Mouse (Mus musculus): ENCODE results near the gene Acsf2. TPM values are rescaled to one million over a fixed set of nuclear protein-coding genes. Genes with fewer than 3 reads are reported as not detected.

Acsf2 gene
- polyA plus RNA-seq, 1 experiment from 2014 or later = 6.9 TPM

GRCm38 (mm10) chr11:94564437-94565150 is 37.1 kb downstream of the Acsf2 start, which contains the start of gene Chad:
TSS of gene Chad (plus strand) at chr11:94565047.
- WGBS = 2% methylated on average over 35 of the region's 35 CpGs
- Histone ChIP-seq H3K4me3 (ENCODE audit: low read depth, low read length) (peak within 1 kb of the TSS; percentile 1; the same call in 1 of the 2 replicates), H3K9me3 (ENCODE audit: control insufficient read depth, low read length) (no peaks in the 10 kb centered on the region), H3K36me3 (ENCODE audit: control insufficient read depth, insufficient read depth, low read length) (no peaks in the 10 kb centered on the region), H3K4me2 (ENCODE audit: low read depth, low read length, severe bottlenecking) (peak within 1 kb of the TSS; percentile 32), H3K27me3 (ENCODE audit: control insufficient read depth, insufficient read depth, low read length) (peaks cover 13% of the 10 kb centered on the region), H3K9ac (ENCODE audit: low read length) (peak within 1 kb of the TSS; percentile 47), H3K27ac (ENCODE audit: low read depth, low read length) (no peak within 1 kb of the TSS), H3K4me1 (replicated peaks; ENCODE audit: control insufficient read depth, insufficient read depth, low read length) (0 out of 2 replicates have a peak, but pooled peaks cover 1% of the 10 kb centered on the region)
- DNase-seq (ENCODE audit: low spot score) = peak; percentile 76
- no peak for ATAC-seq (replicated peaks; ENCODE audit: low FRiP score)

DNA sequence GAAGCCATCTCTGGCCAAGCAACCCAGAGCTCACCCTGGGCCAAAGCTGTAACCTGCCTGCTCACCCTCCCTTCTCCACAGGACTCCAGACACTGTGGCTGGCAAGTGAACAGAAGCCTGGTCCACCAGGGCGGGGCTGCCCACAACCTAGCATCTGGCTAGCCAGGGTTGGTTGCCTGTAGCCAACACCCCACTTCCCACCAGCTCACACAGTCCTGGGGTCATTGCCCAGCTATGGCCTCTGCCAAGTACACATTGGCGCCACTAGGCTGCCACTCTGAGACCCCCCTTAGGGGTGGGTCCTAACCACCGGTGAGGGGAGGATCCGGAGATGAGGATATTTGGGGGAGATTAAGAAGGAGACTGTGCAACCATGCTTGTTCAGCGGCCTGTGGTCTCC is 37.9 kb downstream of the Acsf2 start:
- 55% methylated on average over 5 of the region's 5 CpGs for WGBS
- no peak overlapping the region for H3K27ac ChIP-seq (ENCODE audit: low read depth, low read length)
- peak; percentile 39; the same call in 1 of the 2 replicates for ATAC-seq (replicated peaks; ENCODE audit: low FRiP score)

GRCm38 (mm10) chr11:94563383-94563782 is 38.3 kb downstream of the Acsf2 start:
- Histone ChIP-seq H3K4me3 (ENCODE audit: low read depth, low read length) (no peak overlapping the region), H3K36me3 (ENCODE audit: control insufficient read depth, insufficient read depth, low read length) (no peaks in the 10 kb centered on the region), H3K27ac (ENCODE audit: low read depth, low read length) (no peak overlapping the region), H3K4me1 (replicated peaks; ENCODE audit: control insufficient read depth, insufficient read depth, low read length) (0 out of 2 replicates have a peak, but pooled peaks cover 1% of the 10 kb centered on the region), H3K9me3 (ENCODE audit: control insufficient read depth, low read length) (no peaks in the 10 kb centered on the region), H3K27me3 (ENCODE audit: control insufficient read depth, insufficient read depth, low read length) (peaks cover 13% of the 10 kb centered on the region), H3K9ac (ENCODE audit: low read length) (no peak overlapping the region), H3K4me2 (ENCODE audit: low read depth, low read length, severe bottlenecking) (no peak overlapping the region)
- no peak for DNase-seq (ENCODE audit: low spot score)
- 90% methylated on average over 5 of the region's 5 CpGs for WGBS
- ATAC-seq (replicated peaks; ENCODE audit: low FRiP score) = no peak

More for the DNA sequence above, 37.9 kb downstream of the Acsf2 start:
- H3K4me3 ChIP-seq (ENCODE audit: low read depth, low read length) = no peak overlapping the region
- H3K36me3 ChIP-seq (ENCODE audit: control insufficient read depth, insufficient read depth, low read length) = no peaks in the 10 kb centered on the region
- H3K9ac ChIP-seq (ENCODE audit: low read length) = peak overlapping the region; percentile 47
- peaks cover 13% of the 10 kb centered on the region for H3K27me3 ChIP-seq (ENCODE audit: control insufficient read depth, insufficient read depth, low read length)
- no peaks in the 10 kb centered on the region for H3K9me3 ChIP-seq (ENCODE audit: control insufficient read depth, low read length)
- no peak for DNase-seq (ENCODE audit: low spot score)
- 0 out of 2 replicates have a peak, but pooled peaks cover 1% of the 10 kb centered on the region for H3K4me1 ChIP-seq (replicated peaks; ENCODE audit: control insufficient read depth, insufficient read depth, low read length)
- no peak overlapping the region for H3K4me2 ChIP-seq (ENCODE audit: low read depth, low read length, severe bottlenecking)

DNA sequence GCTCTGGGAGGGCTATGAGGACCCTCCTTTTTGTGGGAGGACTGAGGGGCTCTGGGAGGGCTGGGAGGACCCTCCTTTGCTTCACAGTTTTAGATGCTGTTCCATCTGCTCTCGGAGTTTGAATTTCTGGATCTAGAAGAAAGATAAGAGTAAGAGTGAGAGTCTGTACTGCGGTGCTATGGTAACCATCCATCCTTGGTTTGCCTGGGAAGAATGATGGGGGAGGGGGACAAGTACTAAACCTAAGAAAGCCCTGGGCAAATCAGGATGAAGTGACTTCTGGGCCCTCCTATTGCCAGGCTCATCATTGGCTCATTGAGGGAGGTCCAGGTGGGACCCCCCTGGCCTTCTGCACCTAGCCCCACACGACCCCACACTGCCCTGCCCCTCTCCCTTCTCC is 43.4 kb downstream of the Acsf2 start:
- Histone ChIP-seq H3K9ac (ENCODE audit: low read length) (no peak overlapping the region), H3K4me3 (ENCODE audit: low read depth, low read length) (no peak overlapping the region), H3K27me3 (ENCODE audit: control insufficient read depth, insufficient read depth, low read length) (no peaks in the 10 kb centered on the region), H3K27ac (ENCODE audit: low read depth, low read length) (no peak overlapping the region), H3K36me3 (ENCODE audit: control insufficient read depth, insufficient read depth, low read length) (no peaks in the 10 kb centered on the region), H3K4me1 (replicated peaks; ENCODE audit: control insufficient read depth, insufficient read depth, low read length) (no peaks in the 10 kb centered on the region), H3K9me3 (ENCODE audit: control insufficient read depth, low read length) (no peaks in the 10 kb centered on the region), H3K4me2 (ENCODE audit: low read depth, low read length, severe bottlenecking) (no peak overlapping the region)
- WGBS = 69% methylated on average over 3 of the region's 3 CpGs
- ATAC-seq (replicated peaks; ENCODE audit: low FRiP score) (no peak), DNase-seq (ENCODE audit: low spot score) (no peak)

GRCm38 (mm10) chr11:94550442-94550744 is 51.3 kb downstream of the Acsf2 start:
- Histone ChIP-seq H3K27ac (ENCODE audit: low read depth, low read length) (no peak overlapping the region), H3K9me3 (ENCODE audit: control insufficient read depth, low read length) (no peaks in the 10 kb centered on the region), H3K36me3 (ENCODE audit: control insufficient read depth, insufficient read depth, low read length) (no peaks in the 10 kb centered on the region), H3K9ac (ENCODE audit: low read length) (no peak overlapping the region), H3K27me3 (ENCODE audit: control insufficient read depth, insufficient read depth, low read length) (no peaks in the 10 kb centered on the region), H3K4me1 (replicated peaks; ENCODE audit: control insufficient read depth, insufficient read depth, low read length) (peaks cover 4% of the 10 kb centered on the region; the same call in 1 of the 2 replicates), H3K4me2 (ENCODE audit: low read depth, low read length, severe bottlenecking) (no peak overlapping the region), H3K4me3 (ENCODE audit: low read depth, low read length) (no peak overlapping the region)
- WGBS = 91% methylated on average over 5 of the region's 5 CpGs
- ATAC-seq (replicated peaks; ENCODE audit: low FRiP score) (no peak), DNase-seq (ENCODE audit: low spot score) (no peak)

- no peak overlapping the region; the same call in 1 of the 2 replicates for H3K9ac ChIP-seq (ENCODE audit: low read length)
- ATAC-seq (replicated peaks; ENCODE audit: low FRiP score) (no peak), DNase-seq (ENCODE audit: low spot score) (no peak)
- WGBS = 77% methylated on average over 10 of the region's 10 CpGs
- H3K4me3 ChIP-seq (ENCODE audit: low read depth, low read length) = no peak overlapping the region
- no peak overlapping the region for H3K27ac ChIP-seq (ENCODE audit: low read depth, low read length)
- peaks cover 4% of the 10 kb centered on the region; the same call in 1 of the 2 replicates for H3K4me1 ChIP-seq (replicated peaks; ENCODE audit: control insufficient read depth, insufficient read depth, low read length)
- H3K4me2 ChIP-seq (ENCODE audit: low read depth, low read length, severe bottlenecking) = no peak overlapping the region
- H3K36me3 ChIP-seq (ENCODE audit: control insufficient read depth, insufficient read depth, low read length) = no peaks in the 10 kb centered on the region
- H3K9me3 ChIP-seq (ENCODE audit: control insufficient read depth, low read length) = no peaks in the 10 kb centered on the region
- no peaks in the 10 kb centered on the region for H3K27me3 ChIP-seq (ENCODE audit: control insufficient read depth, insufficient read depth, low read length)
Measured at GRCm38 (mm10) chr11:94549691-94550441, 51.8 kb downstream of the Acsf2 start.

DNA sequence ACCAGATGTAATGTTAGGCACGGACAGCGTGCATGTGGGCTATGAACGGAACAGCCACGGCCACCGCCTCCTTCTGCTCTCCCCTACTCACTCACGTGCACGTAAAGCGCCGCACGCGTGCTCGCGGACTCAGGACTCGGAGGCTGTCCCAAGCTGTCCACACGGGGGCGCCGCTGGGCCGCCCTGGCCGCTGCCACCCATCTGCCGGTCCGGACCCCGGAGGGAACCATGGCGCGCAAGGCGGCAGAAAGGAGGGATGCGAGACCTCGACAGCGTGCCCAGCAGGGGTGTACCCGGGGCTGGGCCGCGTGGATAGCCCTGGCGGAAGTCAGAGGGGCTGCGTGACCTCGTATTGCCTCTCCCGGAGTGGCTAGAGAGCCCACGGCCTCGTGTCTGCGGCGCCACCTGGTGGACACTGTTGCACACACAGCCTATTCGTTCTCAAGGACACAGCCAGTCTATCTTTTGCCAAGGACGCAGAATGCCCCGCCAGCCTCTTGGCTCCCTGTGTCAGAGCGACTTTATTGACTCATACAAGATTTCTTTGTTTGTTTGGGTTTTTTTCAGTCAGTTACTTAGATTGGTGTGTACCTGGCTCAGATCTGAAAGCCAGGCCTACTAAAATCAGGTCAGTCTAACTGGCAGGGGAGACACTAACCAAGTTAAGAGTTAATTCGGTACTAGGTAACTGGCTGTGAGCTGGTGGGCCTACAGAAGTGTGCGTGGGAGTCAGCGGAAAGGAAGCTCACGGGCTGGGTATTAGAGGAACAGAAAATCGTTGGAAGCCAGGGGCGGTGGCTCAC is 52.6 kb downstream of the Acsf2 start, which contains the start of gene Rsad1:
Gene Rsad1, minus strand, starts transcription at position 368 of the 803 bp plus-strand sequence.
- Histone ChIP-seq H3K9ac (ENCODE audit: low read length) (peak within 1 kb of the TSS; percentile 77), H3K27me3 (ENCODE audit: control insufficient read depth, insufficient read depth, low read length) (no peaks in the 10 kb centered on the region), H3K9me3 (ENCODE audit: control insufficient read depth, low read length) (no peaks in the 10 kb centered on the region), H3K4me1 (replicated peaks; ENCODE audit: control insufficient read depth, insufficient read depth, low read length) (peaks cover 4% of the 10 kb centered on the region; the same call in 1 of the 2 replicates), H3K27ac (ENCODE audit: low read depth, low read length) (peak within 1 kb of the TSS; percentile 64; the same call in 1 of the 2 replicates), H3K4me2 (ENCODE audit: low read depth, low read length, severe bottlenecking) (peak within 1 kb of the TSS; percentile 85), H3K36me3 (ENCODE audit: control insufficient read depth, insufficient read depth, low read length) (no peaks in the 10 kb centered on the region), H3K4me3 (ENCODE audit: low read depth, low read length) (peak within 1 kb of the TSS; percentile 54)
- peak; percentile 96 for DNase-seq (ENCODE audit: low spot score)
- ATAC-seq (replicated peaks; ENCODE audit: low FRiP score) = peak; percentile 85
- WGBS = 5% methylated on average over 49 of the region's 49 CpGs
